Mouse (Mus musculus): ENCODE measurements around the gene Myl7. TPM values are rescaled to one million over a fixed set of nuclear protein-coding genes. Genes with fewer than 3 reads are reported as not detected.
"Not testable (repeated sequence)": the region's sequence is repeated elsewhere in the genome, so short reads cannot be mapped to it uniquely, and the experiment has no call there.

The Myl7 gene
- polyA plus RNA-seq, 1 experiment: 0.43 TPM

DNA sequence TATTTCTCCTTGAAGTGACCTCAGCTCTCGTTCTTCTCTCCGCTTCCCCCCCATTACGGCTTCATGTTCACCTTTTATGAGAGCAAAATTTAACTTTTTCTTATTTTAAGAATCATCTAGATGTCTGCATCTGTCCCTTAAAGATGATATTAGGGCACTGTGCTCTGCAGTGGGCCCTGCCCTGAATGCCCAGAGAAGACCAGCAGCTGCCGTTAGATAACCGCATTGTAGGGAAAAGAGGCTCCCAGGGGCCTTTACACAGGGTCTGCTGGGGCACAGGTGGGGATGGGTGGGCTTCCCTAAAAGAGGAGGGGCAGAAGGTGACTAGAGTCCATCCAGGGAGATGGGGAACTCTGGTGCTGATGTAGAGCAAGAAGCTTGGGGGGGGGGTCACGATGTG is 4.8 kb downstream of the Myl7 start:
- H3K27me3 ChIP-seq (ENCODE audit: control insufficient read depth, insufficient read depth, low read length): no peaks in the 10 kb centered on the region
- H3K4me1 ChIP-seq (ENCODE audit: control insufficient read depth, insufficient read depth, low read length): peaks cover 11% of the 10 kb centered on the region
- no peak for TF ChIP-seq CTCF (IDR thresholded peaks at IDR 0.05; ENCODE audit: control insufficient read depth, insufficient read depth, insufficient replicate concordance, low read depth, low read length)
- no peak for TF ChIP-seq POLR2A (IDR thresholded peaks at IDR 0.05; ENCODE audit: control insufficient read depth, low read depth, low read length)
- H3K36me3 ChIP-seq (ENCODE audit: control insufficient read depth, insufficient read depth, low read length): no peaks in the 10 kb centered on the region
- H3K27ac ChIP-seq (ENCODE audit: control insufficient read depth, insufficient read depth, low read depth, low read length): no peak overlapping the region
- no peak overlapping the region for H3K4me3 ChIP-seq (ENCODE audit: control insufficient read depth, low read depth, low read length)

- H3K36me3 ChIP-seq (ENCODE audit: control insufficient read depth, insufficient read depth, low read length): no peaks in the 10 kb centered on the region
- H3K4me1 ChIP-seq (ENCODE audit: control insufficient read depth, insufficient read depth, low read length): peaks cover 5% of the 10 kb centered on the region
- H3K27me3 ChIP-seq (ENCODE audit: control insufficient read depth, insufficient read depth, low read length): no peaks in the 10 kb centered on the region
- TF ChIP-seq CTCF (IDR thresholded peaks at IDR 0.05; ENCODE audit: control insufficient read depth, insufficient read depth, insufficient replicate concordance, low read depth, low read length): no peak
- TF ChIP-seq POLR2A (IDR thresholded peaks at IDR 0.05; ENCODE audit: control insufficient read depth, low read depth, low read length): no peak
- H3K4me3 ChIP-seq (ENCODE audit: control insufficient read depth, low read depth, low read length): no peak overlapping the region
- no peak overlapping the region for H3K27ac ChIP-seq (ENCODE audit: control insufficient read depth, insufficient read depth, low read depth, low read length)
These were observed 5.7 kb downstream of the Myl7 start for GRCm38 (mm10) chr11:5892810-5893368.

- H3K4me3 ChIP-seq (ENCODE audit: control insufficient read depth, low read depth, low read length): no peak overlapping the region
- H3K27me3 ChIP-seq (ENCODE audit: control insufficient read depth, insufficient read depth, low read length): no peaks in the 10 kb centered on the region
- H3K4me1 ChIP-seq (ENCODE audit: control insufficient read depth, insufficient read depth, low read length): no peaks in the 10 kb centered on the region
- TF ChIP-seq POLR2A (IDR thresholded peaks at IDR 0.05; ENCODE audit: control insufficient read depth, low read depth, low read length) (no peak), CTCF (IDR thresholded peaks at IDR 0.05; ENCODE audit: control insufficient read depth, insufficient read depth, insufficient replicate concordance, low read depth, low read length) (no peak)
- no peak overlapping the region for H3K27ac ChIP-seq (ENCODE audit: control insufficient read depth, insufficient read depth, low read depth, low read length)
- no peaks in the 10 kb centered on the region for H3K36me3 ChIP-seq (ENCODE audit: control insufficient read depth, insufficient read depth, low read length)
These were observed 6.4 kb downstream of the Myl7 start for GRCm38 (mm10) chr11:5892151-5892591.

DNA sequence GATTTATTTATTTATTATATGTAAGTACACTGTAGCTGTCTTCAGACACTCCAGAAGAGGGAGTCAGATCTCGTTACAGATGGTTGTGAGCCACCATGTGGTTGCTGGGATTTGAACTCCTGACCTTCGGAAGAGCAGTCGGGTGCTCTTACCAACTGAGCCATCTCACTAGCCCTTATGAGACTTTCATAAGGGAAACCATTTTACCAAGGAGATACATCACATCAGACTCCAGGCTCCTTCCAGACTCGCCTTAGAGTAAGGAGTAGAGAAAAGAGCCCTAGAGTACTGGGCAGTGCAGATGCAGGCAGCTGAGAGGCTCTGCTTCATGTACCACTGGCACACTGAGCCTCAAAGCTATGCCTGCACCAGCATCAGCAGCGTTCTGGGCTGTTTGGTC is 10.0 kb downstream of the Myl7 start:
- not testable (repeated sequence) for H3K4me3 ChIP-seq (ENCODE audit: control insufficient read depth, low read depth, low read length); H3K27me3 ChIP-seq (ENCODE audit: control insufficient read depth, insufficient read depth, low read length); H3K36me3 ChIP-seq (ENCODE audit: control insufficient read depth, insufficient read depth, low read length); H3K4me1 ChIP-seq (ENCODE audit: control insufficient read depth, insufficient read depth, low read length); H3K27ac ChIP-seq (ENCODE audit: control insufficient read depth, insufficient read depth, low read depth, low read length)

DNA sequence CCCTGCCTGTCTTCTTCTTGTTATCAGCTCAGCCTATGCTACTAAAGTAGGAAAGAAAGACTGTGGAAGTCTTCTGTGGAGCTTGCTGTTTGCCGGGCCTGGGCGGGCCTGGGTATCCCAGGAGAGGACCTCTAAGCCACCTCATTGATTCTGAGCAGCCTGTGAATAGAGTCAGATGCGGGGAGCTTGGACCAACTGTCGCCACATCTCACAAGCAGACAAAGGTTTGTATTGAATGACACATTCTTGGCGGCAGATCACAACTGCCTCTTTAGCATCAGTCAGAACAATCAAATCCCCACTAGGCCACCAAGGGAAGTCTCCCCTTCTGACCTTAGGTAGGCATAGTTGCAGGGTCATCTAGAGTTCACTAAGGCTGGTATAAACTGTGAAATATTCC is 11.3 kb downstream of the Myl7 start:
- Histone ChIP-seq H3K4me3 (ENCODE audit: control insufficient read depth, low read depth, low read length) (no peak overlapping the region), H3K27me3 (ENCODE audit: control insufficient read depth, insufficient read depth, low read length) (no peaks in the 10 kb centered on the region), H3K4me1 (ENCODE audit: control insufficient read depth, insufficient read depth, low read length) (peaks cover 3% of the 10 kb centered on the region), H3K27ac (ENCODE audit: control insufficient read depth, insufficient read depth, low read depth, low read length) (no peak overlapping the region), H3K36me3 (ENCODE audit: control insufficient read depth, insufficient read depth, low read length) (no peaks in the 10 kb centered on the region)
- TF ChIP-seq CTCF (IDR thresholded peaks at IDR 0.05; ENCODE audit: control insufficient read depth, insufficient read depth, insufficient replicate concordance, low read depth, low read length): no peak
- TF ChIP-seq POLR2A (IDR thresholded peaks at IDR 0.05; ENCODE audit: control insufficient read depth, low read depth, low read length): no peak

- no peaks in the 10 kb centered on the region for H3K27me3 ChIP-seq (ENCODE audit: control insufficient read depth, insufficient read depth, low read length)
- H3K27ac ChIP-seq (ENCODE audit: control insufficient read depth, insufficient read depth, low read depth, low read length): no peak overlapping the region
- no peaks in the 10 kb centered on the region for H3K36me3 ChIP-seq (ENCODE audit: control insufficient read depth, insufficient read depth, low read length)
- H3K4me3 ChIP-seq (ENCODE audit: control insufficient read depth, low read depth, low read length): no peak overlapping the region
- TF ChIP-seq POLR2A (IDR thresholded peaks at IDR 0.05; ENCODE audit: control insufficient read depth, low read depth, low read length): no peak
- TF ChIP-seq CTCF (IDR thresholded peaks at IDR 0.05; ENCODE audit: control insufficient read depth, insufficient read depth, insufficient replicate concordance, low read depth, low read length): peak; percentile 38; the same call in 1 of the 2 replicates
- peaks cover 3% of the 10 kb centered on the region for H3K4me1 ChIP-seq (ENCODE audit: control insufficient read depth, insufficient read depth, low read length)
These were observed 12.4 kb downstream of the Myl7 start for GRCm38 (mm10) chr11:5886187-5886586.

DNA sequence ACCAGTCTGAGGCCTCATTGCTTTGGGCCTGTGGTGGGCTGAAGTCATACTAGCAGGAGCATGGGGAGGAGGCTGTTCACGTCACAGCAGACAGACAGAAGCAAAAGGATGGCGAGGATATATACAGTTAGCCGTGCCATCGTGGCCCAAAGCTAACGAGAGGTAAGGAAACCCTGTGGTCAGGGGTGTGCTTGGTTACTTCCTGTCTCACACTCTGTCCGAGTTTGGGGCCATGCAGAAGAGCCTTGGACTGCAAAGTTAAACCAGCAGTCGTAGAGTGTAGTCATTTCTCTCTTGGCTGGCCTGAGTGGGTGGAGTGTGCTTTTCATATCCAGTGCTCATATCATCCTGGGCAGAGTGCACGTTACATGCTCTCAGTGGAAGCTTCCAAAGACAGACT is 16.1 kb downstream of the Myl7 start:
- no peaks in the 10 kb centered on the region for H3K36me3 ChIP-seq (ENCODE audit: control insufficient read depth, insufficient read depth, low read length)
- no peak for TF ChIP-seq POLR2A (IDR thresholded peaks at IDR 0.05; ENCODE audit: control insufficient read depth, low read depth, low read length)
- no peak overlapping the region for H3K27ac ChIP-seq (ENCODE audit: control insufficient read depth, insufficient read depth, low read depth, low read length)
- H3K4me1 ChIP-seq (ENCODE audit: control insufficient read depth, insufficient read depth, low read length): peaks cover 10% of the 10 kb centered on the region
- H3K27me3 ChIP-seq (ENCODE audit: control insufficient read depth, insufficient read depth, low read length): no peaks in the 10 kb centered on the region
- no peak overlapping the region for H3K4me3 ChIP-seq (ENCODE audit: control insufficient read depth, low read depth, low read length)

GRCm38 (mm10) chr11:5879905-5880304 is 18.7 kb downstream of the Myl7 start:
- Histone ChIP-seq H3K4me3 (ENCODE audit: control insufficient read depth, low read depth, low read length) (no peak overlapping the region), H3K36me3 (ENCODE audit: control insufficient read depth, insufficient read depth, low read length) (no peaks in the 10 kb centered on the region), H3K4me1 (ENCODE audit: control insufficient read depth, insufficient read depth, low read length) (peaks cover 9% of the 10 kb centered on the region), H3K27ac (ENCODE audit: control insufficient read depth, insufficient read depth, low read depth, low read length) (no peak overlapping the region), H3K27me3 (ENCODE audit: control insufficient read depth, insufficient read depth, low read length) (no peaks in the 10 kb centered on the region)
- TF ChIP-seq POLR2A (IDR thresholded peaks at IDR 0.05; ENCODE audit: control insufficient read depth, low read depth, low read length): no peak
- peak; percentile 84; the same call in 1 of the 2 replicates for TF ChIP-seq CTCF (IDR thresholded peaks at IDR 0.05; ENCODE audit: control insufficient read depth, insufficient read depth, insufficient replicate concordance, low read depth, low read length)

All from testis, adult 2 months (tissue).